Mouse (Mus musculus) inflammation-experienced regulatory T-cells, adult 6 months (primary cell): ENCODE measurements around the gene Tspo. TPM values are rescaled to one million over a fixed set of nuclear protein-coding genes. Genes with fewer than 3 reads are reported as not detected.

ENCODE experiments used
- ATAC-seq: one replicate; pipeline ENCODE4 v1.8.0; 2017
- polyA plus RNA-seq, 3 experiments: library from polyadenylated mRNA; unstranded; fragments of 100-300 nt; shearing (Covaris generic); gene quantifications; one replicate each; pipeline ENCODE4 v1.2.1; 2017

Gene Tspo
- polyA plus RNA-seq, 3 experiments from 2014 or later: 311 to 463 (median 342) TPM

- no peak for ATAC-seq
Measured at GRCm38 (mm10) chr15:83584741-83585220, 21.4 kb downstream of the Tspo start.

DNA sequence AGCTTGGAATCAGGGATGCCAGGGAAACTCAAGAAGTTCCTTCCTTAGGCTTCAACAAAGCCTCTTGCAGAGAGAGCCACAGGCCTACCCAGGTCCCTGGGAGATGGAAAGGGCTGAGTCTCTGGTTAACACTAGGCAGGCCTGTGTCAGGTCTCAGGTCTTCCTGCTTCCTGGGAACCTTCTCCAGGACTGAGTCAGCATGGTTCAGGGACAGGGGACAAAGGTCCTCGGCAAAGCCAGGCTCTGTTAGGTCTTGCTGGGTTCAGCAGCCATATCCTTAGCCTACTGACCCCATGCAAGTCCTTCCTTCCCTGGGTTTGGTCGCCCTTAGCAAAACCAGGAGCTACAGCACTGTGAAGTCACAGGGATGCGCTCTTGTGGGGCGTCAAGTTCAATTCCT is 27.4 kb downstream of the Tspo start:
- ATAC-seq: no peak

DNA sequence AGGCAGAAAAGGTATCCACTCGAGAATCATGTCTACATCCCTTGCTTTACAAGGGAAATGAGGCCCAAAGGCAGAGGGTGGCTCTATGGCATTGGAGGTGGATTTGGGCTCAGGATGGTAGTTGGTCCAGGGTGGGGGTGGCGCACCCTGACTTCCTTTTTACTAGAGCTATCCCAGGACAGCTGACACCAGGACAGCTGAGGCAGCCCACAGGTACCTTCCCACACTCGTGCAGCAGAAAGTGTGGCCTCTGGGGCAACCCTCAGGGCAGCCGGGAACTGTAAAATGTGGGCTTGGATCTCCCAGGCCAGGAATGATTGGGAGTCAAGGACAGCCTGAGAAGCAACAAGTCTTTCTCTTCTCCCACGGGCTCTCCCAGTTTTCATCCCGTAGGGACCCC is 28.4 kb downstream of the Tspo start:
- no peak for ATAC-seq

GRCm38 (mm10) chr15:83592260-83593188 is 29.1 kb downstream of the Tspo start:
- ATAC-seq: no peak

DNA sequence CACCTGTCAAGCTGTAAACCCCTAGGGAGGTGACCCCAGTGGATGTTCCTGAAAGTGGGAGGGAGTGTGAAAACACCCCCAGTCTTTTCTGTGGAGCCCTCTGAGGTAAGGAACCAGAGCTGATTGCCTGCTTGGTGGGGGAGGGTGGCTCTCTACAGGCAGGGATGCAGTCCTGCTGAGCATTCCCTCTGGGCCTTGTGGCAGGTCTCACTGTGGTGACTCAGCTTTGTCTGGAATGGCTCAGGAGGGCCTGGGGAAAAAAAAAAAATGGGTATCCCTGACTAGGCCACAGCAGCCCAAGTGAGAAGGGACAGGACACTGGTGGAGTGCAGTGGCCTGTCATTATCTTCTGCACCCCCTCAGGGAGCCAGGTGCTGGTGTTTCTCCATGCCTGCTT is 29.8 kb downstream of the Tspo start:
- ATAC-seq: no peak

DNA sequence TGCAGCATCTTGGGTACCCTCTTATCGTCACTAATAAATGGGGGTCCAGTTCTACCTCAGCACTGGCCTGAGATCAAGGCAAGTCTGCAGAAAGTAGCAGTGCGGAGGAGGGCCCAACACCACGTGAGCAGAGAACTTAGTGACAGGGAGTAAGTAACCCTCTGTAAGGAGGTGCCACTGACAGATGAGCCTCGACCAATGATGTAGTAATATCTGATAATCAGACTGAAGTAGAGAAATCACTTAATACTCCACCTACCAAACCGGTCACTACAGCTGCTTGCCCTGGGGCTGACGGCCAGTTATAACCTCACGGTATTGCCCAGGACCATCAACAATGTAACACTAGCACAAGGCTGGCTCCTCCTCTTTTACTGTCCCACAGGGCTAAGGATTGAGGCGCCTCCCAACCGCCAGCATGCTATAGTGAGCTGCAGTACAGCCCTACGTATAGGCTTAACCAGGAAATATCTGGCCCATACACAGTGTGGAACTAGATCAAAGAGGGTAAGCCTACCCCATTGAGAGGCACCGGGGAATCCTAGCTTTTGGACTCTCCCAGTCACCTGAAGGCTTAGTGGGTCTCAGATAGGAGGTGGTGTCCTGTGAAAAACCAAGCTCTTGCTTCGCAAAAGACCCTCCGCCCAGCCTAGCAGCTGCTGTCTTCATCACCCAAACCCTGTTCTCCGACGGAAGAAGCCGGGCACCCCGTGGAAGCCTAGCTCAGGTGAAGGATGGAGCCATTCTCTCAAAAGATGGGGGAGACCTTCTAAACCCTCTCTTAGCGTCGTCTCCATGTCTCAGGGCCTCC is 30.5 kb downstream of the Tspo start:
- ATAC-seq: no peak

DNA sequence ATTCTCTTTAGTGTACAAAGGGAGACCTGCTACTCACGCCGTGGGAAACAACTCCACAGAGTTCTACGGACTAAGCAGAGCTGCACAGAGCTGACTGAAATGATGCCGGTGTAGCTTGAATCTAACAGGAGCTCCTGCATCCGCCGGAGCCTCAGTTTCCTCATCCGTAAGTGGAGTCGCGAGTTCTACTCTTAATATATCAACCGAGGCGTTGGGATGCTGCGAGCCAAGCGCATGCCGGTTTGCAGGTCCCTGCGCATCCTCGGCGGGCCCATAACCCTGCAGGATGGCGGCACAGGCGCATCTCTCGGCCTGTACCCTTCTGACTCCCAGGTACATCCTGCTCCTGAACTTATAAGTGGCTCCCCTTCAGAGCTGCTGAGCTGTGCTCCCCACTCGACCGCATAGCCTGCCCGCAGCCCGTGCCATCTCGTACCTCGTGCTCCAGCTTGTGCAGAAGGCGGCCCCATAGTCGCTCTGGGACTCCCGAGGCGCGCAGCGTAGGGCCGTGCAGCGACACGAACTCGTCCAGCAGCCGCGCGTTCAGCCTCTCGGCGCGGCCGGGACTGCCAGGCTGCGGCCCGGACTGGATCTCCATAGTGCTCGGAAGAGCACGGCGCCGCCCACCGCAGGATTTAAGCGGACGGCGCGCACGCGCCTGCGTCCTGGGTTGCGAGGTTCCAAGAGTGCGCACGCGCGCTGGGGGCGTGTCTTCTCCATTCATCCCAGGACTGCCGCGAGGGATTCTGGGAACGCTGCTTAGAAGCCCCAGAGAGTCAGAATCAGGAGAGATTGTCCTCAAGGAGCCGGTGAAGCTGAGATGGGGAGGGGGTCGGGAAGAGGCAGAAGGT is 31.3 kb downstream of the Tspo start, which contains the start of gene Ttll12:
Gene Ttll12 (minus strand): TSS at position 645 of the 851 bp plus-strand sequence.
- peak; percentile 90 for ATAC-seq

GRCm38 (mm10) chr15:83595364-83595711 is 31.9 kb downstream of the Tspo start:
- no peak for ATAC-seq

DNA sequence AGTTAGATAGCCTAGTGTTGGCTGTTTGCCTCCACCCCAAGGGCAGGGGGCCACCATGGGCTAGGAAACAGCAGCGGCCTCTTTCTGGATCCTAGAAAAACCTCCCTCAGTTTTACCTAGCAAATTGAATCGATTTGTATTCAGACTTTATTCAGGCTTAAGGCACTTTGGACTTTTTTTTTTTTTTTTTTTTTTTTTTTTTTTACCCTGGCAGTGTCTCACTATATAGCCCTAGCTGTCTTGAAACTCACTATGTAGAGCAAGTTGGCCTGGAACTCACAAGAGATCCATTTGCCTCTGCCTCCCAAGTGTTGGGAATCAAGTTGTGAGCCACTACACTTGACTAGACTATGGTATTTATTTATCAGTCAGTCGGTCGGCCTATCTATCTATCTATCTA is 33.4 kb downstream of the Tspo start:
- ATAC-seq: no peak

- no peak for ATAC-seq
Measured at GRCm38 (mm10) chr15:83601185-83601584, 37.8 kb downstream of the Tspo start.

- peak; percentile 92 for ATAC-seq
Measured at GRCm38 (mm10) chr15:83602372-83603045, 39.1 kb downstream of the Tspo start.

DNA sequence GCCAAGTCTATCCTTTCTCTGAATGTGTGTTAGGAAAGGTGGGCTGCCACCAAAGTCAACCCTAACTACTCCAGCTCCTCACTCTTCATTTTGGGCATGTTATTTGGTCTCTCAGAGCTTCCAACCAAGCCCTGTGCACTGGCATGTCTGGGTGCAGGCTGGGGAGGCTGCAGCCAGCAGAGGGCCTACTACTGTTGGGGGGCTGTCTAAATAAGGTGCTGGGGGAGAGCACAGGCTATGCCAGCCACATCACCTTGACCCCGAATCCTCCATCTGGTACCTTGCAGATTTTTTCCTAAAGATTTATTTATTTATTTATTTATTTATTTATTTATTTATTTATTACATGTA is 39.6 kb downstream of the Tspo start:
- peak; percentile 25 for ATAC-seq

- ATAC-seq: no peak
Measured at GRCm38 (mm10) chr15:83603426-83603825, 40.0 kb downstream of the Tspo start.

DNA sequence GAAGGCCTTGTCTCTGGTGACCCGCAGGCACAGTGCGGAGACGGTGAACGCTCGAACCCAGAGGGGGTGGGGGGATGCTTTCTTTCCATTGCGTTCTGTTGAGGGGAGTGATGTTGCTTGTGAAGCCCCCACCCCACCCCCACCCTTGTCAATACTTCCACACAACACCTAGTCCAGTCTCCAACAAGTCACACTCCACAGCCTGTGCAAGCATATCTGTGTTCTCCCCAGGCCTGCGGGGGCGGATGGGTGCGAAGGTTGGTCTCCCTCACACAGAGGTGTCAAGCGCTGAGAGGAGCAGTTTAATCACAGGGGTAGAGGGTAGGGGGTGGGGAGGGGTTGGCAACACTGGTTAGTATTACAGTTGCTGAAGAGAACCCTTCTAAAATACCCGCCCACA is 42.8 kb downstream of the Tspo start:
- ATAC-seq: no peak

GRCm38 (mm10) chr15:83606700-83607099 is 43.3 kb downstream of the Tspo start:
- no peak for ATAC-seq

GRCm38 (mm10) chr15:83607115-83607802 is 43.9 kb downstream of the Tspo start:
- ATAC-seq: peak; percentile 41

DNA sequence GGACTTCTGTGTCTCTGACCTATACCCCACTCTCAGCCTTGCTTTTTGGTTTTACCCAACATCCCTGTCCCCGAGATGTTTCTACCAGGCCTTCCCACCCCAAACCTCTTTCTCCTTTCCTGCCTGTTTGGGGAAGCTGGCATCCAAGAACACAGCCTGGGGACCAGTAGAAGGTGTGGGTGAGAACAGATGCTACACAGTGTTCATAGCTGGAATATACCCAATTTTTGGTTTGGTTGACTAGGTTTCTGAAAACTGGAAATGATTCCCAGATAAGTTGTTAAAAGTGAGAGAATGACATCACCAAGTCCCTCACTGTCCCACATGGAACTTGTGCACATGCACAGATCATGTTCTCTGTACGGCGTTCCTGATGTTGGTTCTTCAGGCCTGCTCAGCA is 51.9 kb downstream of the Tspo start:
- no peak for ATAC-seq
